Mouse (Mus musculus): ENCODE results near the gene Klra6. TPM values are rescaled to one million over a fixed set of nuclear protein-coding genes. Genes with fewer than 3 reads are reported as not detected.
"Not testable (repeated sequence)": the region's sequence is repeated elsewhere in the genome, so short reads cannot be mapped to it uniquely, and the experiment has no call there.

Gene Klra6
- polyA plus RNA-seq (2012; rRNA removed), result not detected in 2 replicates

- no peak for TF ChIP-seq POLR2A (IDR thresholded peaks at IDR 0.05; ENCODE audit: low read depth, low read length)
- no peak for TF ChIP-seq CTCF (conservative IDR thresholded peaks at IDR 0.05; ENCODE audit: insufficient read depth, insufficient read length, low read depth, low read length)
- H3K27me3 ChIP-seq (replicated peaks; ENCODE audit: control insufficient read depth, insufficient read depth, low read length), result no peaks in the 10 kb centered on the region
- H3K27ac ChIP-seq (ENCODE audit: insufficient read depth, low read depth, low read length), result no peak within 1 kb of the TSS
- no peak within 1 kb of the TSS for H3K4me3 ChIP-seq (ENCODE audit: insufficient read depth, low read depth, low read length)
- H3K36me3 ChIP-seq (ENCODE audit: control insufficient read depth, insufficient read depth, low read length), result no peaks in the 10 kb centered on the region
- no peak for DNase-seq
- H3K4me1 ChIP-seq (ENCODE audit: control insufficient read depth, insufficient read depth, low read length), result no peaks in the 10 kb centered on the region
- WGBS, result 74% methylated on average over 4 of the region's 4 CpGs
Measured at GRCm38 (mm10) chr6:130026854-130027253, at the start of gene Klra6. Gene Klra6, minus strand, starts transcription at chr6:130026954.

GRCm38 (mm10) chr6:130067171-130067570 lies 40.4 kb upstream of the Klra6 start, which contains the start of gene Klra4:
Gene Klra4, minus strand, starts transcription at chr6:130067271.
- WGBS, result 55% methylated on average over 1 of the region's 1 CpGs
- not testable (repeated sequence) for H3K4me3 ChIP-seq (ENCODE audit: insufficient read depth, low read depth, low read length); H3K36me3 ChIP-seq (ENCODE audit: control insufficient read depth, insufficient read depth, low read length); H3K27ac ChIP-seq (ENCODE audit: insufficient read depth, low read depth, low read length); H3K27me3 ChIP-seq (replicated peaks; ENCODE audit: control insufficient read depth, insufficient read depth, low read length); DNase-seq; H3K4me1 ChIP-seq (ENCODE audit: control insufficient read depth, insufficient read depth, low read length)

- Histone ChIP-seq H3K4me1 (ENCODE audit: control insufficient read depth, insufficient read depth, low read length) (no peaks in the 10 kb centered on the region), H3K36me3 (ENCODE audit: control insufficient read depth, insufficient read depth, low read length) (no peaks in the 10 kb centered on the region), H3K27me3 (replicated peaks; ENCODE audit: control insufficient read depth, insufficient read depth, low read length) (no peaks in the 10 kb centered on the region), H3K4me3 (ENCODE audit: insufficient read depth, low read depth, low read length) (no peak overlapping the region), H3K27ac (ENCODE audit: insufficient read depth, low read depth, low read length) (no peak overlapping the region)
- 74% methylated on average over 5 of the region's 5 CpGs for WGBS
- TF ChIP-seq POLR2A (IDR thresholded peaks at IDR 0.05; ENCODE audit: low read depth, low read length) (no peak), CTCF (conservative IDR thresholded peaks at IDR 0.05; ENCODE audit: insufficient read depth, insufficient read length, low read depth, low read length) (no peak)
- no peak for DNase-seq
Measured at GRCm38 (mm10) chr6:130065196-130065595, 38.4 kb upstream of the Klra6 start.

GRCm38 (mm10) chr6:130035146-130035545 lies 8.4 kb upstream of the Klra6 start:
- H3K36me3 ChIP-seq (ENCODE audit: control insufficient read depth, insufficient read depth, low read length); H3K27ac ChIP-seq (ENCODE audit: insufficient read depth, low read depth, low read length); H3K4me3 ChIP-seq (ENCODE audit: insufficient read depth, low read depth, low read length); H3K4me1 ChIP-seq (ENCODE audit: control insufficient read depth, insufficient read depth, low read length); H3K27me3 ChIP-seq (replicated peaks; ENCODE audit: control insufficient read depth, insufficient read depth, low read length); DNase-seq: not testable (repeated sequence)
- 40% methylated on average over 4 of the region's 4 CpGs for WGBS

GRCm38 (mm10) chr6:130031493-130032089 lies 4.8 kb upstream of the Klra6 start:
- not testable (repeated sequence) for DNase-seq; H3K4me3 ChIP-seq (ENCODE audit: insufficient read depth, low read depth, low read length); H3K27me3 ChIP-seq (replicated peaks; ENCODE audit: control insufficient read depth, insufficient read depth, low read length); H3K36me3 ChIP-seq (ENCODE audit: control insufficient read depth, insufficient read depth, low read length); H3K4me1 ChIP-seq (ENCODE audit: control insufficient read depth, insufficient read depth, low read length); H3K27ac ChIP-seq (ENCODE audit: insufficient read depth, low read depth, low read length)

Other genes with a start within 250 kb of the Klra6 start
- gene Gm156, start 242.7 kb downstream of the Klra6 start, polyA plus RNA-seq (2012; rRNA removed), result not detected in 2 replicates
- gene Gm17631, start 164.3 kb downstream of the Klra6 start, polyA plus RNA-seq (2012; rRNA removed), result not detected in 2 replicates
- 0.11 TPM in 1 of 2 replicates, not detected in the other for gene Klra17, start 150.3 kb downstream of the Klra6 start, polyA plus RNA-seq (2012; rRNA removed)
- not detected in 2 replicates for gene Klra5, start 109.3 kb downstream of the Klra6 start, polyA plus RNA-seq (2012; rRNA removed)
- gene Klra4, start 40.3 kb upstream of the Klra6 start, polyA plus RNA-seq (2012; rRNA removed), result 0.06 TPM in 1 of 2 replicates, not detected in the other
- not detected in 2 replicates for gene Klra8, start 102.9 kb upstream of the Klra6 start, polyA plus RNA-seq (2012; rRNA removed)
- gene Klra9, start 166.2 kb upstream of the Klra6 start, polyA plus RNA-seq (2012; rRNA removed), result 0.13 TPM in 1 of 2 replicates, not detected in the other
- 0.14 TPM in 1 of 2 replicates, not detected in the other for gene Klra7, start 206.4 kb upstream of the Klra6 start, polyA plus RNA-seq (2012; rRNA removed)

Measured in kidney, adult 2 months (tissue).